Mouse (Mus musculus) adrenal gland, postnatal 25 days (tissue): ENCODE measurements at regions not wholly inside any gene's neighbourhood (a gene's known extent, or its start where the extent isn't known, plus 50 kb on each side); places are given as distances from the start of the nearest gene placed in this dataset.

Experiments used
- DNase-seq: peaks from one replicate; pipeline ENCODE4 v3.0.0; 2021; ENCODE audit warnings: mixed read lengths

- peak; percentile 40 for DNase-seq
Observed at GRCm38 (mm10) chr2:173418951-173419350, 103.4 kb upstream of the 1700021F07Rik start.

DNA sequence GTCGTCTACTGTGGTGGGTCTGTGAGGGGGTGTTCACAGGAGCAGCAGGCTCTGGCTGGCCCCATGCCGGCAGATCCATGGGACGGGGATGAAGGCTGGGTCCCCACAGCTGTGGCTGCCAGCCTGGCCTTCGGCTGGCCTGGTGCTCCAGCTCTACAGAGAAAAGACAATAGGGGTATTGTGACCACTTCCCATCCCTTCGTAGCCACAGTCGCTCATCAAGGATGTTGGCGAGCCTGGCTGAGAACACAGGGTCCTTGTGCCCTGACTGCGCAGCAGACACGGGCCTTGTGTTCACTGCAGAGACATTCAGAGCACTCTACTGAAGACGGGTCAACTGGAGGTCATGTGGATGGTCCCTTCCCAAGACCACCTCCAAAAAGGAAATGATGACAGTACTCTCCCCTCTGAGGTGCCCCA, 102.4 kb upstream of the 1700021F07Rik start:
- no peak for DNase-seq

DNA sequence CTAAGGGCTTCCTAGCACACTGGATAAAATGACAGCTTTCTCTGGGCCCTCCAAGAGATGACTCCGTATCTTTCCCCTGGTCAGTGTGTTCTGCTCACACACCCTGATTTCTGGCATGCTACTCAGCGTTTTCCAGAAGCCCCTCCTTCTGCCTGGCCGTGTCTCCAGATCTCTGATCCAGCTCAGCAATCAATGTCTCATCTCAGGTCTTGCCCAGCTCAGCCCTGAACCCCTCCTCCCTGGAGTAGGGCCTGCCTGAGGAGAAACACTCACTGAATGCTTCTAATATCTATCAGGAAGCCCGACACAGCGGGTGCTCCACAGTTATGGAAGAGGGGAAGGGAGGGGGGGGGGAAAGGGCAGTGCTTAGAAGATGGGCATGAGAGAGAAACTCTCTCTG, 101.9 kb upstream of the 1700021F07Rik start:
- no peak for DNase-seq

DNA sequence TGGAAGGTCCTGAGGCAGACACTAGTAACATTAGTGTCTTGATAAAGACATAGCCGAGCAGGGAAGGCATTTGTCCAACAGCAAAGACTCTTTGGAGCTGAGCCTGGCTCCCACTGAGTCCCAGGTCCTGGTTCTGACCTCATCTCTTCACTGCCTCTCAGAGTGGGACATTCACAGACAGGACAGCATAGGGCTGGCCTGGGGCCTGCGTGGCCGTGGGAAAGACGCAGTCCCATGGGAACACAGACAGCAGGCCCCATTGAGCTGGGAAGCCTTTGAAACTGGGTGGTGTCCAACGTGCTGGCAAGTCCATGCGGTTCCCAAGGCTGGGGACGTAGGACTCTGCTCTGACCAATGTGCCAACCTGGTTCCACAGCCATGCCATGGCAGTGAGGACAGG, 97.5 kb upstream of the 1700021F07Rik start:
- no peak for DNase-seq

DNA sequence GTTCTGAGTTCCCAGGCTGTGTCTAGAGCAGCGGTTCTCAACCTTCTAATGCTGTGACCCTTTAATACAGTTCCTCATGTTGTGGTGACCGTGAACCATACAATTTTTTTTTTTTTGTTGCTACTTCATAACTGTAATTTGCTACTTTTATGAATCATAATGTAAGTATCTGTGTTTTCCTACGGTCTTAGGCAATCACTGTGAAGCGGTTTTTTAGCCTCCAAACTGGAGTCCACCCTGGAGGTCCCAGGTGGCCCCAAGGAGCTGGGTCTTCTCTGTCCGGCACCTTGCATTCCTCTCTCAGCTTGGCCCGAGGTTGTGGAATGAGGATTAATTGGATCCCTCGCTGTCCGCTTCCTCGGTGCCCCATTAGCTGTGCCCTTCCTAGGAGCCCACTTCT, 96.6 kb upstream of the 1700021F07Rik start:
- no peak for DNase-seq

DNA sequence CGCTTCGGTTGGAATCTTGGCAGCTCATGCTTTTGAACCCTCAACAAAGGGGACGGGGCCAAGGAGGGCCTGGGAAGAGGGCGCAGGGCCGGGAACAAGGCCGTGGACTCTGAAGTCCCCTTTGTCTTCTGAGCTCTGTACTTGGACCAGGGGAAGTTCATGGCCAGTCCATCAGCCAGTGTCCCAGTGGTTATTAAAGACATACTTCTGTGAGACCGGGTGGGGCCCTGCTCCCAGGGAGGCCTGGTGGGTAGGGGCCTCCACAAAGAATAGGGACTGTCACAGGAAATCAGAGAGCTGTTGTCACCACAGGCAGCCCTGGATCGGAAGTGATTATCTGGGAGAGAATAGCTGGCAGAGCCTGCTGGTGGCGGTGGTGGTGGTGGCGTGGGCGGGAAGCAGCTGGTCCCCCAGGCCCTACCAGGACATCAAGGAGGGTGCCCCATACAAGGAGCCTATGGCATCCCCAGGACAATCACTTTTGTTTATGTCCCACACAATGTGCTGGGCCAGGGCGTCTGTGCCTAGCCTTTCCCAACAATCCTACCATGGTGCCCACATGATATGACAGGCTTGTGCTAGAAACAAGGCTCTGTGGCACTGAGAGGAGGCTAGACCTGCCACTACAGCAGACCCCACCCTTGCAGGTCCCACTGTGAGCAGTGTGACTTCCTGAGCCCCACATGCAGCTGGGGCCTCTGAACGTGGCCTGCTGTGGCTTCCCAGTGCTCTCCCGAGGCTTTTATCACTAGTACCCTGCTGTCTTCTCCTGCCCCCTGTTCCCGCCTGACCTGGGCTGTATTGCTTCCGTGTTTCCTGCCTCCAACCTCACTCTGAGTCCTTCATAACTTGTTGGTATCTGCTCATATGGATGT, 96.0 kb upstream of the 1700021F07Rik start:
- DNase-seq, result no peak

DNA sequence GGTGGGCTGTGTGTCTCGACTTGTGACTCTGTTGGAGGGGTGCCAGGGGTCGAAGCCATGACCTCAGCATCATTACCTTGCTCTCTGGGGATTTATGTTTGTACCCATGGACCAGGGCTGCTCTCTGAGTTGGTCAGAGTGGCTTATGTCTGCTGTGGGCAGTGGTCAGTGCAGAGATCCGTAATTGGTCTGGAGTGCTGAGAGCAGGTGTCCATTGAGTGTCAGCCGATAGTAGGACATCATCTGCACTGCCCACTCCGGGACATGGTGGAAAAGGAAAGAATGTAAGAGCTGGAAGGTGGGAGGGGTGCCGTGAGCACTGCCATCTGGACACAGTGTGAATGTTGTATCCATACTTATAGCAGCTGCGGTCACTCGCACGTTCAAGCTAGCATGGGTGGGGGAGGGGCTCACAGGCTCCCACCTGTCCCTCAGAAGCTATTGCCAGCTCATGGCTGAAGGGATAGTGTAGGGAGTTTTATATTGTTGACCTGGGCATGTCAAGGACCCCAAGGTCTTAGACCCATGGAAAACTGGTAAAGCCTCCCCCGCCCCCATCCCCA, 94.4 kb upstream of the 1700021F07Rik start:
- DNase-seq, result no peak

GRCm38 (mm10) chr2:173431841-173432240, 90.5 kb upstream of the 1700021F07Rik start:
- DNase-seq, result no peak

DNA sequence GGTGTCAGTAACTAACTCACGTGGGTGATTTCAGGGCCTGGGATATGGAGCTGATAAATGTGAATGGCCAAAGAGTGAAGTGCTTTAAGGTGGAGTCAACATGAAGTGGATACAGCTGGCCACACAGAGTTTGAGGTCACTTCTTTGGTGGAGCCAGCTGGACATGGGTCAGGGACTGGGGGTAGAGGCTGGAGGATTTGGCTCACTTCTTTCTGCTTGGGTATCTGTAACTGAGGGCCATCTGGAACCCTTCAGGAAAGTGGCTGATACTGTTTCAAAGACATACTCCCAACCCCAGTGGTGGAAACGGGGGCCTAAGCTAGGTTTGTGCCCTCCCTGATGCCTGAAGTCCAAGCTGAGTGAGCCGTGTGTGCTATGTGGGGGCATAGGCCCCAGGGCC, 90.1 kb upstream of the 1700021F07Rik start:
- DNase-seq, result no peak

DNA sequence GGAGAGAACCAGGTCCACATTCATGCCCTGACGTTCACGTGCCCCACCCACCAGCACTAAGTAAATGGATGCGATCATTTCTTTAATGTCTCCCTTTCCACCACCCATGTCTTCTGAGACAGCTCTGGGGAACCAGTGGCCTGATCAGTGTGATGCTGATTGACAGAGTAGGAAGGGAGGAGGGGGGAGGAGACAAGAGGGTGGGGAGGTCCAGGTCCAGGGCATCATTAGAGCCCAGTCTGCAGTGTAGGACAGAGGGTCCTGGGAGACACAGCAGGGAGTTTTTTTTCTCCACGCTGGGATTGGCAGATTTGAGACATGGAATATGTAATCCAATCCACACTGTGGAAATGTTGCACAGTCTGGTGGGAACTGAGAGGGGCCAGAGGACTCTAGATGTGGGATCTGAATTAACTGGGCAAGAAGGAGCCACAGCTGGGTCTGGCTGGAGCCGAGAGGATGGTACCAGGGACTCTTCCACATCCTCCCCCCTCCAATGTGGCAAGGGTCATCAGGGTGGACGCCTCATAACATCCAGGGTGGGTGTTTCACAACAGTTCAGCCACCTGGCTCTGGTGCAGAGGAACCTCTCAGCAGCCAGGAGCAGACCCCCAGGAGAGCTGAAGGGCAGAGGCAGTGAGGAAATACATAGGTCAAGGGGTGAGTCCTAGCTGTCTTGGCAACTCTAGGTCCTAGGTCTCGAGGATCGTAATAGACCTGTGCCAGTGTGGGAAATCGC, 89.3 kb upstream of the 1700021F07Rik start:
- DNase-seq, result no peak

DNA sequence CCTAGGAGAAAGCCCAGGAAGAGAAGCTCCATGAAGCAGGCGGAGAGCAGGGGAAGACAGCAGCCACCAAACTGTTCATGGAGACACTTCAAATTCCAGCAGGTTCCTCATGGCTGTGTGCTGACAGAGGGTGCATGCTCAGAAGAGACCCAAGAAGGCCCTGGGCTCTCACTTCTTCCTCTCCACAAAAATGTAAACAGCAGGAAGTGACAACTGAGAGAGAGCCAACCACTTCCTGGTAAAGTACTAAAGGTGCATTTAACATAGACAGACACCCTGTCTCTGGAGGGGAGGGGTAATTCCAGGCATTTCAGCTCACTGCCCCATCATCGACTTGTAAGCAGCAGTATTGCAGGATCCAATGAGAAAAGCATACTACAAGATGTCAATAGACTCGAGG, 85.8 kb upstream of the 1700021F07Rik start:
- DNase-seq, result no peak

GRCm38 (mm10) chr2:173439031-173439430, 83.4 kb upstream of the 1700021F07Rik start:
- DNase-seq, result no peak

GRCm38 (mm10) chr2:173442056-173442455, 80.3 kb upstream of the 1700021F07Rik start:
- no peak for DNase-seq

DNA sequence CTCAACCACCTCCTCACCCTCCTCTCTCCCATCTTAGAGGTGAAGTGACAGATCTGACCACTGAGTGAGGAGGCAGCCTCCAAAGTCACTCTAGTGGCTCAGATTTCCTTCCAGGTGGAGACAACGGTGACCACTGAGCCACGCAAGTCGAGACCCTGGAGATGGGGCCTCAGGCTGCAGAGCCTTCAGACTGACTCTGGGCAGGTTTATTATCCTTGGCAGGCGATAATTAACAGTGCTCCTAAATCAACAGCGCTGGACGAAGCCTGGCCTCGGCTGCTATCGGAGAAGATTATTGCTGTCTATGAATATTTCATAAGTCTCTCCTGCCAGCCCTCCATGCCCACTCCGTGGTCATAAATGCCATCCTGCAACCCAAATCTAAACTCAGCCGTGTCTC, 79.1 kb upstream of the 1700021F07Rik start:
- DNase-seq, result no peak

- DNase-seq, result no peak
Observed at GRCm38 (mm10) chr2:173444386-173444785, 78.0 kb upstream of the 1700021F07Rik start.

DNA sequence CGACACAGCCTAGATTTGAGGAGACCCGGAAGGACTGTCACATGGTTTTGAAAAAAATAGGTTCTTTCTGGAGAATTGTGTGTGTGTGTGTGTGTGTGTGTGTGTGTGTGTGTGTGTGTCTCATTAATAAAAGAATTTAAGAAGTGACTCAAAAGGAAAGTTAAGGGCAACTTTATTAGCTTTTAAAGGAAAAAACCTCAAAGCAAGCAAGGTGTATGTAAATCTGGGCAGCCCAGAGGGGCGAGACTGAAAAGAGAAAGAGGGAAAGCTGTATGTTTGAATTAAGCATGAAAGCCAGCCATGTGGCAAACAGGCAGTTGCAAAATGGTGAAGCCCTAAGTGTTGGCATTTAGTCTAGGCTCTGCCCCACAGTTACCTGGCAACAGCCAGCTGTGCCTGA, 77.3 kb upstream of the 1700021F07Rik start:
- DNase-seq, result no peak

DNA sequence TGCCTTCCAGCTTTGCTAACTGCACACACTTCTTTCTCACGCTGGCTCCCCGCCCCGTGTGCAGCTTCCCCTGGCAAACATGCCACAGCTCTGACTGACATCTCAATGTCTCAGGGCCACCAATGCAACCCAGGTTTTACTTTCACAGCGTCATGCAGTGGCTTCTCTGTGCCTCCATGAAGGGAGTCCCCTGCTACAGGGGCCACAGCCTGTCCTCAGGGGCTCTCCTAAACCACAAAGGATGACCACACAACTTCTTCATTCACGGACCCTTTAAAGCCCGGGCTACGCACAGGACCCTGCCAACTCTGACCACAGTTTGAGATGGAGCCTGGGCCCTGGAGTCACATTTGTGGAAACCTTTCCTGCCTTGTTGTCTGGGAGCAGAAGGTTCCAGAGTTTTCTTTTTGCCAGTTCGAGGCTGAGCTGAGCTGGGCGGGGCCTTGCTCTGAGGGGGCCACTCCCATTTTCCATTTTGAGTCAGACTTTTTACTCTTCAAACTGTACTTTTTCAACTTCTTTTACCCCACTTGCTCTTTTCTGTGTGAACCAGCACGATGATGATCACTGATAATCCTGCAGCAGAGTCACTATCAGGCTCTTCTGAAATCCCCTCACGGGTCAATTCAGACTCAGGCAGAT, 73.7 kb upstream of the 1700021F07Rik start:
- DNase-seq, result no peak

DNA sequence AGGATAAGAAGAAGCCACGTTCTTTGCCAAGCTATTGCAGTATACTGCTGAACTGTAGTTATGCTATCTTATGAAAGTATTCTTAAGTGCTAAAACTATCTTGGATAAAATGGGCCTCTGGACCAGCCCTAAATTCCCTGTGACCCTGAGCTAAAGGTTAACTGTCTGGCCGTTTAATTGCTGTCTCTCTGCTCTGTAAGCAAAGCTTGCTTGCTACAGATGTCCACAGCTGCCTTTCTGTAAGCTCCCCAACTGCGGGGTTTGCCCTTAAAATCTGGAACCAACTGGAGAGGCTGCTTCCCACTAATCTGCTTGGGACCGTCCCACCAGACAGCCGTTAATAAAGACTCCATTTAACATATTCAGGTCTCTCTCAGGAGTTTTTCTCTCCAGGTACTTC, 73.2 kb upstream of the 1700021F07Rik start:
- DNase-seq, result no peak

DNA sequence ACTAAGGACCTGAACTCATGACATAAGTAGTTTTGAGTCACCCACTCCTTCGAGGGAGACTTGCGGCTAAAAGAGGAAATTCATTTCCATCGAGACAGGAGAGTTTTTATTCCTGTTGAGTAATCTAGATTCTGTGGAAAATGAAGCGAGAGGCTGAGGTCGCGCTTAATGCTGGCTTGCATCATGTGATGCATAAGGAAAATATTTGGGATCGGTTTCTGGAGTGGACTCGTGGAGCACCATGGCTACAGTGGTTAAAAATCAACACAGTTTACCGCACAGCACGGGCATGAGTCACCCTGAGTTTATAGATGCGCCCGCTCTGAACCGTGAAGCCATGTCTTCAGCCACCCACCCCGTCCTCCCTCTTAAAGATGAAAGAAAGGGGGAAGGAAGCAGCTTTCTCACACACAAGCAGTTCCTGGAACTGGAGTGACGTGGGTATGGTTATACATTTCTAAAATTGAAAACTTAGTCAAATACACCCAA, 70.3 kb upstream of the 1700021F07Rik start:
- DNase-seq, result no peak

DNA sequence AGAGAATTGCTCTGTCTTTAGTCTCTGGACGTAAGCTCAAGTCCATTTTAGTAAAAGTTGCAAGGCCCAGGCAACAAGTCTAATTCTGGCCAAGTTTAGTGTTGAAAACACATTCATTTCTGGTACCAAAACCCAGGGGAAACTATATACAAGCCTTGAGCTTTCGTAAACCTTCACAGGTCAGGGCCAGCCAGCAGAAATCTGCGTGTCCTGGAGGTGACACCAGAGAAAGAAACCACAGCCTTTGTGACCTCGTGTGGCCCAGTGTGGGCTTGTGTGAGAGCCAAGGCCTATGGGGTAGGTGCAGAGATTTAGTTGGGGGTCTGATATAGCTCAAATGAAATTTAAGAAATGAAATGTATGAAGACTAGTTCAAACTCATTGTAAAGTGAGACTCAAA, 69.6 kb upstream of the 1700021F07Rik start:
- DNase-seq, result no peak

DNA sequence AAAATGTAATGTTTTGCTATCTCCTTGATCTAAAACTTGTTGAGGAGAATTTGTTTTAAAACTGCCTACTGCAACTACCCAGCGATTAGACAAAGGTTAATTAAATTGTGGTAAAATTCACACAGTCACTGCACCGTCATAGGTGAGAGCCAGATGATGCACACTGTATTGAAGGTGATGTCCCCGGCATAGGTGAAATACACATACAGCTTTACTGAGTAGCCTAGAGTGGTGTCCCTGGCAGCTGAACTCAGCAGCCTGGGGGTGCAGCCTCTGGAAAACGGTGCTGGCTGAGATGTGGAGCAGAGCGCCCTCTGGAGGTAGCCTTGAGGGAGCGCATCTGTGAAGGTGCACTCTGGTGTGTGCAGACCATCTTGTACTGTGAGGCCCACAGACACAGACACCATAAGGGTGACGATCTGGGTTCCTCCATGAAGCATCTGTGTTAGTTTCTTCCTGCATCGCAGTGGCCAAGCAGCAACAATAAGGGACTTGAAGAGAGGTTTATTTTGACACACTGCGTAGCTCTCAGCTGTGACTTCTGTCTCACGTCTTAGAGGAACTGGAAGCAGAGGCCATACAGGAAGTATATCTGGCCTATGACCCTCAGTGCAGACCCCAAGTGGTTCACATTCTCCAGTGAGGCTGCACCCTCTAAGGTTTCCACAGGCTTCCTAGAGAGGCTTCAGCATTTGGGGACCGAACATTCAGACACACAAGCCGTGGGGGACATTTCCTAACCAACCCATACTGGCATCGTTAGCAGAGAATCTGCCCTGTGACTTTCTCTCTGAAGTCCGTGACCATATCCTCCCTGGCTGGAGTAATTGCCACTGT, 68.6 kb upstream of the 1700021F07Rik start:
- DNase-seq, result peak; percentile 51

- DNase-seq, result no peak
Observed at GRCm38 (mm10) chr2:173454741-173455140, 67.6 kb upstream of the 1700021F07Rik start.
